Mouse (Mus musculus): ENCODE measurements around the gene Fblim1. TPM values are rescaled to one million over a fixed set of nuclear protein-coding genes. Genes with fewer than 3 reads are reported as not detected.

Fblim1 gene
- polyA plus RNA-seq, 1 experiment from 2014 or later, result 27.8 TPM

DNA sequence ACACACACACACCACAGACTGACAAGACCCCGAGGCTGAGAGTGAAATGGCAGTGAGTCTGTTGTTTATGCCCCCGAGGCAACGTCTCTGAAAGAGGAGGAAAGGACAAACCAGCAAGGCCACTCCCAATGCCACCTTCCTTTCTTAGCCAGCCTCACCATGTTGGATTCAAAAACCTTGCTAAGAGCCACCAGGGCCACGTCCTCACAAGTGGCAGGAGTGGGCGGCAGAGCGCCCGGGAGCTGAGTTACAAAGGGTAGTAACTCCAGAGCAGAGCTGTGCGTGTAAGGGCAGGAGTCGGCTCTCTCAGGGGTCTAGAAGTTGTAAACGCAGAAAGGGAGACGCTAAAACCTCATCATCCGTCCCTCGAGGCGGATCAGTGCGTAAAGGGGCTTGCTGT is 74.9 kb downstream of the Fblim1 start:
- H3K27ac ChIP-seq (ENCODE audit: low read length), result no peak overlapping the region
- H3K4me3 ChIP-seq (replicated peaks; ENCODE audit: low read length), result no peak overlapping the region
- no peak overlapping the region for H3K9ac ChIP-seq (replicated peaks; ENCODE audit: low read depth, low read length)
- no peaks in the 10 kb centered on the region for H3K9me3 ChIP-seq (ENCODE audit: control insufficient read depth, low read length)
- no peak for ATAC-seq
- peaks cover 31% of the 10 kb centered on the region for H3K4me1 ChIP-seq (replicated peaks; ENCODE audit: control insufficient read depth, insufficient read depth, low read length)
- 79% methylated on average over 15 of the region's 15 CpGs for WGBS
- no peak overlapping the region for H3K4me2 ChIP-seq (ENCODE audit: low read length)
- no peaks in the 10 kb centered on the region for H3K27me3 ChIP-seq (replicated peaks; ENCODE audit: control insufficient read depth, insufficient read depth, low read length)
- no peaks in the 10 kb centered on the region for H3K36me3 ChIP-seq (ENCODE audit: control insufficient read depth, insufficient read depth)

- H3K4me1 ChIP-seq (replicated peaks; ENCODE audit: control insufficient read depth, insufficient read depth, low read length), result peaks cover 17% of the 10 kb centered on the region
- no peak overlapping the region for H3K4me2 ChIP-seq (ENCODE audit: low read length)
- no peaks in the 10 kb centered on the region for H3K27me3 ChIP-seq (replicated peaks; ENCODE audit: control insufficient read depth, insufficient read depth, low read length)
- 84% methylated on average over 11 of the region's 11 CpGs for WGBS
- no peak overlapping the region for H3K27ac ChIP-seq (ENCODE audit: low read length)
- H3K9me3 ChIP-seq (ENCODE audit: control insufficient read depth, low read length), result no peaks in the 10 kb centered on the region
- no peak overlapping the region for H3K9ac ChIP-seq (replicated peaks; ENCODE audit: low read depth, low read length)
- no peaks in the 10 kb centered on the region for H3K36me3 ChIP-seq (ENCODE audit: control insufficient read depth, insufficient read depth)
- H3K4me3 ChIP-seq (replicated peaks; ENCODE audit: low read length), result no peak overlapping the region
- ATAC-seq, result no peak
These were observed 77.0 kb downstream of the Fblim1 start for GRCm38 (mm10) chr4:141528938-141529337.

DNA sequence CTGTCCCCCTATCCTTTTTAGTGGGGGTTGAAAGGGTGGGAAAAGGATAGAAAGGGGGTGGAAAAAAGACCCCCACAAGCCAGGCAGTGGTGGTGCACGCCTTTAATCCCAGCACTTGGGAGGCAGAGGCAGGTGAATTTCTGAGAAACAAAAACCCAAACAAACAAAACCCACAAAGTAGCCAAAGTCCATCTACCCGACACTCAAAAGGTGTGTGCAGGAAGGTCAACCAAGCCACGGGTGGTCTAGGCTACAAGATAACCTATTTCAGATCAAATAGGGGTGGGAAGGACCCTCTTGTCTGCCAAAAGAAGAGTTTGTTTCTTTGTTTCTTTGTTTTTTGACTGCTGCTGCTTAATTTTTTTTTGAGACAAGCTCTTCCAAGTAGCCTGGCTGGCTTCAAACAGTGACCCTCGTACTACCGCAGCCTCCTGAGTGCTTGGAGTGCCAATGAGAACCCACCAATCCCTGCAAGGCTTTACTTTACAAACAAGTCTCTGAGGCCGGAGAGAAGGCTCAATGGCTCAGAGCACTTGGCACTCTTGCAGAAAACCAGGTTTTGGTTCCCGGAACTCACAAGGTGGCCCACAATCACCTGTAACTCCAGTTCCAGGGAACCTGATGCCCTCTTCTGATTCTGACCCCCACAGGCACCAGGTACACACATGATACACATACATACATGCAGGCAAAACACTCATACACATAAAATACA is 78.8 kb downstream of the Fblim1 start:
- WGBS, result 81% methylated on average over 7 of the region's 7 CpGs
- Histone ChIP-seq H3K4me2 (ENCODE audit: low read length) (no peak overlapping the region), H3K27me3 (replicated peaks; ENCODE audit: control insufficient read depth, insufficient read depth, low read length) (no peaks in the 10 kb centered on the region), H3K4me3 (replicated peaks; ENCODE audit: low read length) (no peak overlapping the region), H3K27ac (ENCODE audit: low read length) (no peak overlapping the region), H3K36me3 (ENCODE audit: control insufficient read depth, insufficient read depth) (no peaks in the 10 kb centered on the region), H3K9me3 (ENCODE audit: control insufficient read depth, low read length) (no peaks in the 10 kb centered on the region), H3K4me1 (replicated peaks; ENCODE audit: control insufficient read depth, insufficient read depth, low read length) (peaks cover 11% of the 10 kb centered on the region), H3K9ac (replicated peaks; ENCODE audit: low read depth, low read length) (no peak overlapping the region)
- ATAC-seq, result no peak

Other genes with a start within 250 kb of the Fblim1 start
- gene Fam131c, start 237.9 kb downstream of the Fblim1 start, polyA plus RNA-seq (2015; fragmentation: Nextera tagmentation; extraction: Ambion mirVana), result 11.6 and 19.8 TPM in 2 replicates
- not detected in 2 replicates for gene Clcnka, start 207.4 kb downstream of the Fblim1 start, polyA plus RNA-seq (2015; fragmentation: Nextera tagmentation; extraction: Ambion mirVana)
- 0.10 TPM in 1 of 2 replicates, not detected in the other for gene Clcnkb, start 190.1 kb downstream of the Fblim1 start, polyA plus RNA-seq (2015; fragmentation: Nextera tagmentation; extraction: Ambion mirVana)
- gene Hspb7, start 185.3 kb downstream of the Fblim1 start, polyA plus RNA-seq (2015; fragmentation: Nextera tagmentation; extraction: Ambion mirVana), result not detected in 2 replicates
- gene Srarp, start 170.0 kb downstream of the Fblim1 start, polyA plus RNA-seq (2015; fragmentation: Nextera tagmentation; extraction: Ambion mirVana), result not detected in 2 replicates
- 62.0 and 64.2 TPM in 2 replicates for gene Zbtb17, start 161.4 kb downstream of the Fblim1 start, polyA plus RNA-seq (2015; fragmentation: Nextera tagmentation; extraction: Ambion mirVana)
- 16.0 and 19.1 TPM in 2 replicates for gene Spen, start 67.5 kb downstream of the Fblim1 start, polyA plus RNA-seq (2015; fragmentation: Nextera tagmentation; extraction: Ambion mirVana)
- gene Tmem82, start 12.5 kb upstream of the Fblim1 start, polyA plus RNA-seq (2015; fragmentation: Nextera tagmentation; extraction: Ambion mirVana), result 0.13 and 0.19 TPM in 2 replicates
- gene Slc25a34, start 17.7 kb upstream of the Fblim1 start, polyA plus RNA-seq (2015; fragmentation: Nextera tagmentation; extraction: Ambion mirVana), result 0.08 TPM in 1 of 2 replicates, not detected in the other
- 5.0 and 7.0 TPM in 2 replicates for gene Plekhm2, start 58.8 kb upstream of the Fblim1 start, polyA plus RNA-seq (2015; fragmentation: Nextera tagmentation; extraction: Ambion mirVana)
- gene Rsc1a1, start 79.5 kb upstream of the Fblim1 start, polyA plus RNA-seq (2015; fragmentation: Nextera tagmentation; extraction: Ambion mirVana), result 0.99 and 1.4 TPM in 2 replicates
- gene Ddi2, start 117.3 kb upstream of the Fblim1 start, polyA plus RNA-seq (2015; fragmentation: Nextera tagmentation; extraction: Ambion mirVana), result 13.1 and 14.3 TPM in 2 replicates
- not detected in 2 replicates for gene Agmat, start 140.6 kb upstream of the Fblim1 start, polyA plus RNA-seq (2015; fragmentation: Nextera tagmentation; extraction: Ambion mirVana)
- 5.3 and 6.4 TPM in 2 replicates for gene Dnajc16, start 184.8 kb upstream of the Fblim1 start, polyA plus RNA-seq (2015; fragmentation: Nextera tagmentation; extraction: Ambion mirVana)
- 15.8 and 16.6 TPM in 2 replicates for gene Casp9, start 187.5 kb upstream of the Fblim1 start, polyA plus RNA-seq (2015; fragmentation: Nextera tagmentation; extraction: Ambion mirVana)
- gene Cela2a, start 220.1 kb upstream of the Fblim1 start, polyA plus RNA-seq (2015; fragmentation: Nextera tagmentation; extraction: Ambion mirVana), result not detected in 2 replicates
- not detected in 2 replicates for gene Ctrc, start 240.3 kb upstream of the Fblim1 start, polyA plus RNA-seq (2015; fragmentation: Nextera tagmentation; extraction: Ambion mirVana)

All from forebrain, embryonic 16.5 days (tissue).